Mouse (Mus musculus) embryonic facial prominence, embryonic 11.5 days (tissue): ENCODE measurements at regions not wholly inside any gene's neighbourhood (a gene's known extent, or its start where the extent isn't known, plus 50 kb on each side); places are given as distances from the start of the nearest gene placed in this dataset.

Source experiments
- ATAC-seq: fragments of 200-750 bp; cut with Nextera tagmentation; replicated peaks from 2 replicates; pipeline ENCODE4 v1.8.0; 2017; ENCODE audit warnings: low read depth; ENCODE audit not compliant: insufficient number of reproducible peaks, low FRiP score, low TSS enrichment
- DNase-seq: peaks from one replicate; pipeline ENCODE4 v3.0.0-alpha.2; 2015; ENCODE audit warnings: low spot score
- H3K27ac ChIP-seq: fragments of 300-500 bp; sonication (generic); replicated peaks from 2 replicates; pipeline ENCODE4 v1.5.1; 2014; ENCODE audit warnings: mild to moderate bottlenecking, low read depth, low read length, control low read depth
- H3K27me3 ChIP-seq: fragments of 300-500 bp; sonication (generic); 2 replicates; pipeline ENCODE4 v1.6.1; 2014; ENCODE audit warnings: mild to moderate bottlenecking, low read length, moderate library complexity, mixed read lengths; ENCODE audit not compliant: control insufficient read depth, insufficient read depth
- H3K36me3 ChIP-seq: fragments of 300-500 bp; sonication (generic); replicated peaks from 2 replicates; pipeline ENCODE4 v1.6.1; 2014; ENCODE audit warnings: low read depth, mild to moderate bottlenecking, low read length, moderate library complexity, mixed read lengths; ENCODE audit not compliant: control insufficient read depth, insufficient read depth
- H3K4me1 ChIP-seq: fragments of 300-500 bp; sonication (generic); 2 replicates; pipeline ENCODE4 v1.6.1; 2014; ENCODE audit warnings: low read length, mixed read lengths; ENCODE audit not compliant: control insufficient read depth, insufficient read depth
- H3K4me2 ChIP-seq: fragments of 300-500 bp; sonication (generic); 2 replicates; pipeline ENCODE4 v1.6.1; 2014; ENCODE audit warnings: low read depth, mild to moderate bottlenecking, control low read depth, low read length, moderate library complexity
- H3K4me3 ChIP-seq: fragments of 300-500 bp; sonication (generic); 2 replicates; pipeline ENCODE4 v1.5.1; 2014; ENCODE audit warnings: low read depth, low read length, control low read depth
- H3K9ac ChIP-seq: fragments of 300-500 bp; sonication (generic); replicated peaks from 2 replicates; pipeline ENCODE4 v1.6.1; 2014; ENCODE audit warnings: mild to moderate bottlenecking, control low read depth, low read length
- H3K9me3 ChIP-seq: fragments of 300-500 bp; sonication (generic); replicated peaks from 2 replicates; pipeline ENCODE4 v1.6.1; 2016; ENCODE audit warnings: mild to moderate bottlenecking, low read length, inconsistent platforms, mixed read lengths; ENCODE audit not compliant: control insufficient read depth
- WGBS: fragments of 180-500 bp; shearing (Covaris S2); extraction: QIAGEN DNeasy Blood & Tissue Kit; methylation state at CpG from one replicate; pipeline ENCODE4 v1.1.7; 2014; 5-methylcytosine and 5-hydroxymethylcytosine counted together

- WGBS = 68% methylated on average over 5 of the region's 5 CpGs
Measured at GRCm38 (mm10) chr6:55627228-55627627, 53.8 kb downstream of the Neurod6 start.

GRCm38 (mm10) chr6:55620366-55620765 lies 60.7 kb downstream of the Neurod6 start:
- 67% methylated on average over 3 of the region's 3 CpGs for WGBS
- no peak overlapping the region for H3K27ac ChIP-seq

More at GRCm38 (mm10) chr6:55627228-55627627, 53.8 kb downstream of the Neurod6 start:
- H3K4me2 ChIP-seq = no peak overlapping the region
- H3K36me3 ChIP-seq = no peaks in the 10 kb centered on the region
- DNase-seq = no peak
- H3K27me3 ChIP-seq = no peaks in the 10 kb centered on the region
- H3K9ac ChIP-seq = no peak overlapping the region
- H3K4me3 ChIP-seq = no peak overlapping the region
- no peaks in the 10 kb centered on the region for H3K9me3 ChIP-seq
- H3K27ac ChIP-seq = no peak overlapping the region
- no peaks in the 10 kb centered on the region for H3K4me1 ChIP-seq
- ATAC-seq = no peak

GRCm38 (mm10) chr6:55617922-55618481 lies 63.1 kb downstream of the Neurod6 start:
- peak overlapping the region; percentile 62 for H3K27ac ChIP-seq
- H3K4me3 ChIP-seq = no peak overlapping the region
- no peaks in the 10 kb centered on the region for H3K9me3 ChIP-seq
- peak overlapping the region; percentile 9; the same call in 1 of the 2 replicates for H3K9ac ChIP-seq
- no peaks in the 10 kb centered on the region for H3K36me3 ChIP-seq
- DNase-seq = peak; percentile 72
- no peak overlapping the region for H3K4me2 ChIP-seq
- WGBS = 43% methylated on average over 13 of the region's 13 CpGs
- H3K27me3 ChIP-seq = no peaks in the 10 kb centered on the region
- peak; percentile 48; the same call in 1 of the 2 replicates for ATAC-seq
- H3K4me1 ChIP-seq = no peaks in the 10 kb centered on the region

More at GRCm38 (mm10) chr6:55620366-55620765, 60.7 kb downstream of the Neurod6 start:
- ATAC-seq = no peak
- H3K4me3 ChIP-seq = no peak overlapping the region
- DNase-seq = no peak
- H3K36me3 ChIP-seq = no peaks in the 10 kb centered on the region
- H3K4me2 ChIP-seq = no peak overlapping the region
- no peaks in the 10 kb centered on the region for H3K4me1 ChIP-seq
- no peak overlapping the region for H3K9ac ChIP-seq
- H3K27me3 ChIP-seq = no peaks in the 10 kb centered on the region
- H3K9me3 ChIP-seq = no peaks in the 10 kb centered on the region

- no peak for ATAC-seq
- Histone ChIP-seq H3K4me3 (no peak overlapping the region), H3K9ac (no peak overlapping the region), H3K27me3 (no peaks in the 10 kb centered on the region), H3K27ac (no peak overlapping the region), H3K4me1 (no peaks in the 10 kb centered on the region), H3K36me3 (no peaks in the 10 kb centered on the region), H3K4me2 (no peak overlapping the region), H3K9me3 (no peaks in the 10 kb centered on the region)
- 74% methylated on average over 3 of the region's 3 CpGs for WGBS
- DNase-seq = no peak
Measured at GRCm38 (mm10) chr6:55610395-55610794, 70.7 kb downstream of the Neurod6 start.

GRCm38 (mm10) chr6:55609976-55610375 lies 71.1 kb downstream of the Neurod6 start:
- no peaks in the 10 kb centered on the region for H3K36me3 ChIP-seq
- H3K9me3 ChIP-seq = no peaks in the 10 kb centered on the region
- no peak for ATAC-seq
- no peak overlapping the region for H3K9ac ChIP-seq
- no peak overlapping the region for H3K27ac ChIP-seq
- no peaks in the 10 kb centered on the region for H3K4me1 ChIP-seq
- DNase-seq = peak; percentile 31
- no peak overlapping the region for H3K4me3 ChIP-seq
- H3K27me3 ChIP-seq = no peaks in the 10 kb centered on the region
- 83% methylated on average over 1 of the region's 1 CpGs for WGBS
- H3K4me2 ChIP-seq = no peak overlapping the region

GRCm38 (mm10) chr6:55609053-55609452 lies 72.0 kb downstream of the Neurod6 start:
- H3K27ac ChIP-seq = no peak overlapping the region
- H3K4me2 ChIP-seq = no peak overlapping the region
- H3K36me3 ChIP-seq = no peaks in the 10 kb centered on the region
- H3K27me3 ChIP-seq = no peaks in the 10 kb centered on the region
- WGBS = 85% methylated on average over 1 of the region's 1 CpGs
- H3K9me3 ChIP-seq = no peaks in the 10 kb centered on the region
- no peaks in the 10 kb centered on the region for H3K4me1 ChIP-seq
- H3K4me3 ChIP-seq = no peak overlapping the region
- H3K9ac ChIP-seq = no peak overlapping the region
- DNase-seq (no peak), ATAC-seq (no peak)

GRCm38 (mm10) chr6:55597088-55597487 lies 84.0 kb downstream of the Neurod6 start:
- ATAC-seq (no peak), DNase-seq (no peak)
- Histone ChIP-seq H3K27me3 (no peaks in the 10 kb centered on the region), H3K36me3 (no peaks in the 10 kb centered on the region), H3K27ac (no peak overlapping the region), H3K9me3 (no peaks in the 10 kb centered on the region), H3K4me1 (no peaks in the 10 kb centered on the region), H3K4me2 (no peak overlapping the region), H3K4me3 (no peak overlapping the region), H3K9ac (no peak overlapping the region)
- 80% methylated on average over 4 of the region's 4 CpGs for WGBS

- H3K36me3 ChIP-seq = no peaks in the 10 kb centered on the region
- ATAC-seq (no peak), DNase-seq (no peak)
- no peaks in the 10 kb centered on the region for H3K27me3 ChIP-seq
- H3K27ac ChIP-seq = no peak overlapping the region
- WGBS = 75% methylated on average over 4 of the region's 4 CpGs
- no peak overlapping the region for H3K9ac ChIP-seq
- no peak overlapping the region for H3K4me3 ChIP-seq
- no peaks in the 10 kb centered on the region for H3K4me1 ChIP-seq
- no peaks in the 10 kb centered on the region for H3K9me3 ChIP-seq
- H3K4me2 ChIP-seq = no peak overlapping the region
Measured at GRCm38 (mm10) chr6:55592126-55592525, 88.9 kb downstream of the Neurod6 start.
